Mouse (Mus musculus): ENCODE measurements at regions not wholly inside any gene's neighbourhood (a gene's known extent, or its start where the extent isn't known, plus 50 kb on each side); places are given as distances from the start of the nearest gene placed in this dataset.

- no peak for ATAC-seq (replicated peaks; ENCODE audit: insufficient number of reproducible peaks, insufficient read depth, low FRiP score, low read depth)
- H3K27ac ChIP-seq = no peak overlapping the region
- WGBS = 62% methylated on average over 5 of the region's 5 CpGs
- no peaks in the 10 kb centered on the region for H3K4me1 ChIP-seq (replicated peaks)
- no peaks in the 10 kb centered on the region for H3K9me3 ChIP-seq (replicated peaks)
- no peak overlapping the region for H3K9ac ChIP-seq
- no peak overlapping the region for H3K4me2 ChIP-seq
- no peak overlapping the region for H3K4me3 ChIP-seq
- H3K36me3 ChIP-seq = no peaks in the 10 kb centered on the region
- no peaks in the 10 kb centered on the region for H3K27me3 ChIP-seq
These were observed 58.7 kb downstream of the Mycn start for GRCm38 (mm10) chr12:12882931-12883553.

- Histone ChIP-seq H3K36me3 (no peaks in the 10 kb centered on the region), H3K9me3 (replicated peaks) (no peaks in the 10 kb centered on the region), H3K4me3 (no peak overlapping the region), H3K27ac (no peak overlapping the region), H3K9ac (no peak overlapping the region), H3K27me3 (no peaks in the 10 kb centered on the region), H3K4me2 (no peak overlapping the region), H3K4me1 (replicated peaks) (no peaks in the 10 kb centered on the region)
- 93% methylated on average over 2 of the region's 2 CpGs for WGBS
- ATAC-seq (replicated peaks; ENCODE audit: insufficient number of reproducible peaks, insufficient read depth, low FRiP score, low read depth) = no peak
These were observed 63.7 kb downstream of the Mycn start for GRCm38 (mm10) chr12:12878031-12878430.

GRCm38 (mm10) chr12:12877539-12877938 lies 64.2 kb downstream of the Mycn start:
- no peaks in the 10 kb centered on the region for H3K27me3 ChIP-seq
- no peaks in the 10 kb centered on the region for H3K36me3 ChIP-seq
- no peak overlapping the region for H3K9ac ChIP-seq
- no peak overlapping the region for H3K4me2 ChIP-seq
- H3K27ac ChIP-seq = no peak overlapping the region
- no peak for ATAC-seq (replicated peaks; ENCODE audit: insufficient number of reproducible peaks, insufficient read depth, low FRiP score, low read depth)
- no peaks in the 10 kb centered on the region for H3K9me3 ChIP-seq (replicated peaks)
- H3K4me1 ChIP-seq (replicated peaks) = no peaks in the 10 kb centered on the region
- 75% methylated on average over 5 of the region's 5 CpGs for WGBS
- H3K4me3 ChIP-seq = no peak overlapping the region

GRCm38 (mm10) chr12:12875976-12876745 lies 65.6 kb downstream of the Mycn start:
- H3K4me1 ChIP-seq (replicated peaks) = no peaks in the 10 kb centered on the region
- H3K36me3 ChIP-seq = no peaks in the 10 kb centered on the region
- H3K9ac ChIP-seq = no peak overlapping the region
- H3K4me3 ChIP-seq = no peak overlapping the region
- H3K9me3 ChIP-seq (replicated peaks) = no peaks in the 10 kb centered on the region
- no peak for ATAC-seq (replicated peaks; ENCODE audit: insufficient number of reproducible peaks, insufficient read depth, low FRiP score, low read depth)
- no peak overlapping the region for H3K4me2 ChIP-seq
- WGBS = 72% methylated on average over 12 of the region's 12 CpGs
- H3K27ac ChIP-seq = no peak overlapping the region
- no peaks in the 10 kb centered on the region for H3K27me3 ChIP-seq

- no peak overlapping the region for H3K4me3 ChIP-seq
- ATAC-seq (replicated peaks; ENCODE audit: insufficient number of reproducible peaks, insufficient read depth, low FRiP score, low read depth) = no peak
- WGBS = 82% methylated on average over 11 of the region's 11 CpGs
- H3K9ac ChIP-seq = no peak overlapping the region
- H3K4me1 ChIP-seq (replicated peaks) = no peaks in the 10 kb centered on the region
- no peak overlapping the region for H3K27ac ChIP-seq
- H3K36me3 ChIP-seq = no peaks in the 10 kb centered on the region
- no peak overlapping the region for H3K4me2 ChIP-seq
- no peaks in the 10 kb centered on the region for H3K9me3 ChIP-seq (replicated peaks)
- H3K27me3 ChIP-seq = no peaks in the 10 kb centered on the region
These were observed 68.2 kb downstream of the Mycn start for GRCm38 (mm10) chr12:12873551-12873950.

- Histone ChIP-seq H3K36me3 (no peaks in the 10 kb centered on the region), H3K9me3 (replicated peaks) (no peaks in the 10 kb centered on the region), H3K4me1 (replicated peaks) (no peaks in the 10 kb centered on the region), H3K27ac (no peak overlapping the region), H3K9ac (no peak overlapping the region), H3K4me3 (no peak overlapping the region), H3K27me3 (no peaks in the 10 kb centered on the region), H3K4me2 (no peak overlapping the region)
- 45% methylated on average over 4 of the region's 4 CpGs for WGBS
- ATAC-seq (replicated peaks; ENCODE audit: insufficient number of reproducible peaks, insufficient read depth, low FRiP score, low read depth) = no peak
These were observed 68.7 kb downstream of the Mycn start for GRCm38 (mm10) chr12:12872974-12873373.

- WGBS = 64% methylated on average over 4 of the region's 4 CpGs
- no peaks in the 10 kb centered on the region for H3K9me3 ChIP-seq (replicated peaks)
- no peak for ATAC-seq (replicated peaks; ENCODE audit: insufficient number of reproducible peaks, insufficient read depth, low FRiP score, low read depth)
These were observed 70.4 kb downstream of the Mycn start for GRCm38 (mm10) chr12:12871272-12871671.

GRCm38 (mm10) chr12:12866590-12866989 lies 75.1 kb downstream of the Mycn start:
- Histone ChIP-seq H3K27me3 (no peaks in the 10 kb centered on the region), H3K27ac (no peak overlapping the region), H3K9me3 (replicated peaks) (no peaks in the 10 kb centered on the region), H3K4me2 (no peak overlapping the region), H3K4me3 (no peak overlapping the region), H3K4me1 (replicated peaks) (0 out of 2 replicates have a peak, but pooled peaks cover 6% of the 10 kb centered on the region), H3K9ac (no peak overlapping the region), H3K36me3 (no peaks in the 10 kb centered on the region)
- 61% methylated on average over 10 of the region's 10 CpGs for WGBS
- ATAC-seq (replicated peaks; ENCODE audit: insufficient number of reproducible peaks, insufficient read depth, low FRiP score, low read depth) = no peak

More at GRCm38 (mm10) chr12:12871272-12871671, 70.4 kb downstream of the Mycn start:
- no peak overlapping the region for H3K4me3 ChIP-seq
- no peak overlapping the region for H3K4me2 ChIP-seq
- no peaks in the 10 kb centered on the region for H3K36me3 ChIP-seq
- H3K4me1 ChIP-seq (replicated peaks) = 0 out of 2 replicates have a peak, but pooled peaks cover 3% of the 10 kb centered on the region
- H3K27ac ChIP-seq = no peak overlapping the region
- H3K9ac ChIP-seq = no peak overlapping the region
- H3K27me3 ChIP-seq = no peaks in the 10 kb centered on the region

- WGBS = 26% methylated on average over 2 of the region's 2 CpGs
- Histone ChIP-seq H3K36me3 (no peaks in the 10 kb centered on the region), H3K4me2 (no peak overlapping the region), H3K9me3 (replicated peaks) (no peaks in the 10 kb centered on the region), H3K27me3 (no peaks in the 10 kb centered on the region), H3K4me1 (replicated peaks) (no peaks in the 10 kb centered on the region), H3K9ac (no peak overlapping the region), H3K27ac (no peak overlapping the region), H3K4me3 (no peak overlapping the region)
- no peak for ATAC-seq (replicated peaks; ENCODE audit: insufficient number of reproducible peaks, insufficient read depth, low FRiP score, low read depth)
These were observed 91.0 kb downstream of the Mycn start for GRCm38 (mm10) chr12:12850681-12851080.

GRCm38 (mm10) chr12:12846716-12847115 lies 95.0 kb downstream of the Mycn start:
- Histone ChIP-seq H3K9me3 (replicated peaks) (no peaks in the 10 kb centered on the region), H3K36me3 (no peaks in the 10 kb centered on the region), H3K4me3 (no peak overlapping the region), H3K4me2 (no peak overlapping the region), H3K27me3 (no peaks in the 10 kb centered on the region), H3K27ac (no peak overlapping the region), H3K4me1 (replicated peaks) (no peaks in the 10 kb centered on the region), H3K9ac (no peak overlapping the region)
- ATAC-seq (replicated peaks; ENCODE audit: insufficient number of reproducible peaks, insufficient read depth, low FRiP score, low read depth) = no peak
- WGBS = 70% methylated on average over 1 of the region's 1 CpGs

- no peak for ATAC-seq (replicated peaks; ENCODE audit: insufficient number of reproducible peaks, insufficient read depth, low FRiP score, low read depth)
- WGBS = 72% methylated on average over 17 of the region's 17 CpGs
- H3K27me3 ChIP-seq = no peaks in the 10 kb centered on the region
These were observed 99.3 kb downstream of the Mycn start for GRCm38 (mm10) chr12:12842247-12842957.

More at GRCm38 (mm10) chr12:12842247-12842957, 99.3 kb downstream of the Mycn start:
- H3K9ac ChIP-seq = no peak overlapping the region
- H3K27ac ChIP-seq = no peak overlapping the region
- no peak overlapping the region for H3K4me2 ChIP-seq
- H3K36me3 ChIP-seq = no peaks in the 10 kb centered on the region
- peaks cover 6% of the 10 kb centered on the region for H3K4me1 ChIP-seq (replicated peaks)
- H3K4me3 ChIP-seq = no peak overlapping the region
- no peaks in the 10 kb centered on the region for H3K9me3 ChIP-seq (replicated peaks)
